Mouse (Mus musculus) ES-Bruce4 (cell line): Measurements from ENCODE around the gene Dcaf1.

ENCODE experiments used
- CTCF ChIP-seq: IDR thresholded peaks from one replicate; pipeline ENCODE4 v1.8.1; 2011; ENCODE audit warnings: low read depth, low read length
- POLR2A ChIP-seq: IDR thresholded peaks from one replicate; pipeline ENCODE4 v1.8.1; 2011; ENCODE audit warnings: low read length; ENCODE audit not compliant: insufficient read depth

DNA sequence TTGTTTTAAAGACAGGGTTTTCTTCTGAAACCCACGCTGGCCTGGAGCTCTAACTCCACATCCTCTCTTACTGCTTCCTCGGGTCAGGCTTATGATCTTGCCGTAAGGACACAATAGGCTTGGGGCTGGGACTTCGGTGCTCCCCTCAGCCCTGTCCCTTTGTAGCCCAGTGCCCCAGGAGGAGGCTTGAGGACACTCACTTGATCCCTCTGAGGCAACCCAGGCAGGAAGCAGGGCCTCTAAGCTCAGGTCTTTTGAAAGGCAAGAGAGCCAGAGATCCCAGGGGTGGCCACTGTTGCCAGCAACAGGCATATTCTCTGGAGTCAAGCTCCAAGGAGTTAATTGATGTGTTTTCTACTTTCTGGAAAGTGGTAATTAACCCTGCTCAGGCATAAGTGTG lies 57.8 kb downstream of the Dcaf1 start:
- TF ChIP-seq CTCF (no peak), POLR2A (no peak)
